Mouse (Mus musculus) bone marrow, adult 2 months (tissue): ENCODE data around the gene Rpl18. TPM values are rescaled to one million over a fixed set of nuclear protein-coding genes. Genes with fewer than 3 reads are reported as not detected.

Experiments
- H3K27ac ChIP-seq: fragments of 200-500 bp; 2 replicates; pipeline ENCODE4 v1.5.1; 2012; ENCODE audit warnings: low read depth, mild to moderate bottlenecking, control low read depth, inconsistent platforms, low read length; ENCODE audit not compliant: control insufficient read depth, poor library complexity, insufficient read depth
- H3K4me1 ChIP-seq: fragments of 200-500 bp; 2 replicates; pipeline ENCODE4 v1.6.1; 2011; ENCODE audit warnings: low read length; ENCODE audit not compliant: control insufficient read depth, insufficient read depth
- H3K4me3 ChIP-seq: fragments of 200-500 bp; replicated peaks from 2 replicates; pipeline ENCODE3; 2011; ENCODE audit warnings: mild to moderate bottlenecking, low read depth, low read length, control low read depth; ENCODE audit not compliant: control insufficient read depth
- CTCF ChIP-seq: fragments of 200-500 bp; IDR thresholded peaks from 2 replicates; pipeline ENCODE4 v1.5.1; 2011; ENCODE audit warnings: low read length, control low read depth; ENCODE audit not compliant: control insufficient read depth, insufficient read depth
- POLR2A ChIP-seq: fragments of 200-500 bp; IDR thresholded peaks from 2 replicates; pipeline ENCODE4 v1.6.1; 2011; ENCODE audit warnings: low read depth, mild to moderate bottlenecking, control low read depth, low read length, borderline replicate concordance; ENCODE audit not compliant: control insufficient read depth
- WGBS: fragments of 180-500 bp; shearing (Covaris S2); methylation state at CpG from one replicate; pipeline ENCODE4 v1.1.7; 2018; 5-methylcytosine and 5-hydroxymethylcytosine counted together
- polyA plus RNA-seq: library from polyadenylated mRNA; stranded (reverse); fragments of >200 nt; gene quantifications from 2 replicates; pipeline ENCODE4 v1.2.4, GENCODE M21; 2011; ENCODE audit warnings: low replicate concordance; ENCODE audit not compliant: missing spikeins, insufficient read depth, insufficient read length

Rpl18 gene
- polyA plus RNA-seq, 1 experiment: 916 TPM

- TF ChIP-seq CTCF (no peak), POLR2A (no peak)
- 72% methylated on average over 6 of the region's 6 CpGs for whole genome bisulfite sequencing
- Histone ChIP-seq H3K4me1 (no peaks in the 10 kb centered on the region), H3K4me3 (no peak overlapping the region), H3K27ac (no peak overlapping the region)
These were observed 40.4 kb downstream of the Rpl18 start for GRCm38 (mm10) chr7:45755703-45756102.

GRCm38 (mm10) chr7:45759400-45759799 is 44.1 kb downstream of the Rpl18 start:
- Histone ChIP-seq H3K4me1 (no peaks in the 10 kb centered on the region), H3K27ac (no peak overlapping the region), H3K4me3 (no peak overlapping the region)
- WGBS: 22% methylated on average over 27 of the region's 27 CpGs
- TF ChIP-seq POLR2A (no peak), CTCF (no peak)

GRCm38 (mm10) chr7:45760151-45760550 is 44.9 kb downstream of the Rpl18 start:
- 69% methylated on average over 5 of the region's 5 CpGs for WGBS
- Histone ChIP-seq H3K4me3 (no peak overlapping the region), H3K4me1 (no peaks in the 10 kb centered on the region; the same call in 1 of the 2 replicates), H3K27ac (no peak overlapping the region)
- TF ChIP-seq POLR2A (no peak), CTCF (no peak)

GRCm38 (mm10) chr7:45765995-45766394 is 50.7 kb downstream of the Rpl18 start:
- WGBS: 58% methylated on average over 8 of the region's 8 CpGs
- Histone ChIP-seq H3K27ac (no peak overlapping the region), H3K4me1 (no peaks in the 10 kb centered on the region; the same call in 1 of the 2 replicates), H3K4me3 (no peak overlapping the region)
- TF ChIP-seq CTCF (no peak), POLR2A (no peak)

GRCm38 (mm10) chr7:45766764-45767163 is 51.5 kb downstream of the Rpl18 start:
- 75% methylated on average over 8 of the region's 8 CpGs for WGBS
- H3K27ac ChIP-seq: no peak overlapping the region
- no peak overlapping the region for H3K4me3 ChIP-seq
- TF ChIP-seq CTCF (no peak), POLR2A (no peak)
- no peaks in the 10 kb centered on the region; the same call in none of the 2 replicates for H3K4me1 ChIP-seq

- Histone ChIP-seq H3K4me3 (no peak overlapping the region), H3K4me1 (no peaks in the 10 kb centered on the region; the same call in none of the 2 replicates), H3K27ac (no peak overlapping the region)
- 81% methylated on average over 6 of the region's 6 CpGs for WGBS
- TF ChIP-seq POLR2A (no peak), CTCF (no peak)
These were observed 52.2 kb downstream of the Rpl18 start for GRCm38 (mm10) chr7:45767500-45767899.

Other genes starting within 250 kb of the Rpl18 start
- 71.8 and 143 TPM in 2 replicates for gene Bax, start 248.6 kb upstream of the Rpl18 start, polyA plus RNA-seq
- 1.3 TPM in 1 of 2 replicates, not detected in the other for gene Tulp2, start 233.6 kb upstream of the Rpl18 start, polyA plus RNA-seq
- not detected in 2 replicates for gene Gm45808, start 228.6 kb upstream of the Rpl18 start, polyA plus RNA-seq
- gene Dhdh, start 226.7 kb upstream of the Rpl18 start, polyA plus RNA-seq: 2.7 and 4.8 TPM in 2 replicates
- gene Nucb1, start 205.1 kb upstream of the Rpl18 start, polyA plus RNA-seq: 69.3 and 71.9 TPM in 2 replicates
- gene Ppp1r15a, start 189.2 kb upstream of the Rpl18 start, polyA plus RNA-seq: 356 and 801 TPM in 2 replicates
- 2.1 and 8.9 TPM in 2 replicates for gene Plekha4, start 189.1 kb upstream of the Rpl18 start, polyA plus RNA-seq
- 5.7 TPM in 1 of 2 replicates, not detected in the other for gene Hsd17b14, start 160.6 kb upstream of the Rpl18 start, polyA plus RNA-seq
- 35.7 and 58.4 TPM in 2 replicates for gene Bcat2, start 145.3 kb upstream of the Rpl18 start, polyA plus RNA-seq
- not detected in 2 replicates for gene Fgf21, start 100.0 kb upstream of the Rpl18 start, polyA plus RNA-seq
- not detected in 2 replicates for gene Fut1, start 98.2 kb upstream of the Rpl18 start, polyA plus RNA-seq
- gene Izumo1, start 93.6 kb upstream of the Rpl18 start, polyA plus RNA-seq: 1.1 TPM in 1 of 2 replicates, not detected in the other
- 5.9 and 6.0 TPM in 2 replicates for gene Rasip1, start 88.0 kb upstream of the Rpl18 start, polyA plus RNA-seq
- gene Mamstr, start 75.5 kb upstream of the Rpl18 start, polyA plus RNA-seq: 1.00 TPM in 1 of 2 replicates, not detected in the other
- gene Fut2, start 49.1 kb upstream of the Rpl18 start, polyA plus RNA-seq: not detected in 2 replicates
- not detected in 2 replicates for gene Ntn5, start 31.4 kb upstream of the Rpl18 start, polyA plus RNA-seq
- not detected in 2 replicates for gene Sec1, start 21.1 kb upstream of the Rpl18 start, polyA plus RNA-seq
- 4.4 TPM in 1 of 2 replicates, not detected in the other for gene Car11, start 15.6 kb upstream of the Rpl18 start, polyA plus RNA-seq
- 8.6 and 19.3 TPM in 2 replicates for gene Dbp, start 10.4 kb upstream of the Rpl18 start, polyA plus RNA-seq
- 12.9 and 24.4 TPM in 2 replicates for gene Sphk2, start 2.5 kb downstream of the Rpl18 start, polyA plus RNA-seq
- gene Fam83e, start 5.8 kb downstream of the Rpl18 start, polyA plus RNA-seq: 1.1 TPM in 1 of 2 replicates, not detected in the other
- gene Spaca4, start 10.4 kb downstream of the Rpl18 start, polyA plus RNA-seq: not detected in 2 replicates
- gene Lmtk3, start 68.3 kb downstream of the Rpl18 start, polyA plus RNA-seq: not detected in 2 replicates
- gene Sult2b1, start 69.2 kb downstream of the Rpl18 start, polyA plus RNA-seq: 2.4 TPM in 1 of 2 replicates, not detected in the other
- gene Cyth2, start 99.1 kb downstream of the Rpl18 start, polyA plus RNA-seq: 30.7 and 64.7 TPM in 2 replicates
- 2.6 TPM in 1 of 2 replicates, not detected in the other for gene Kcnj14, start 109.3 kb downstream of the Rpl18 start, polyA plus RNA-seq
- 6.9 and 13.9 TPM in 2 replicates for gene Grwd1, start 115.5 kb downstream of the Rpl18 start, polyA plus RNA-seq
- gene Kdelr1, start 157.3 kb downstream of the Rpl18 start, polyA plus RNA-seq: 47.0 and 69.2 TPM in 2 replicates
- gene Grin2d, start 162.9 kb downstream of the Rpl18 start, polyA plus RNA-seq: 0.97 and 2.5 TPM in 2 replicates
- gene Syngr4, start 181.3 kb downstream of the Rpl18 start, polyA plus RNA-seq: not detected in 2 replicates
- 3.6 and 9.6 TPM in 2 replicates for gene Tmem143, start 181.5 kb downstream of the Rpl18 start, polyA plus RNA-seq
- gene Emp3, start 205.9 kb downstream of the Rpl18 start, polyA plus RNA-seq: 53.4 and 121 TPM in 2 replicates
- gene Ccdc114, start 208.6 kb downstream of the Rpl18 start, polyA plus RNA-seq: 1.7 and 5.7 TPM in 2 replicates